Mouse (Mus musculus) heart, postnatal 0 days (tissue): ENCODE results near the gene Tcea3.

ENCODE experiments used
- CTCF ChIP-seq: IDR thresholded peaks from 2 replicates; pipeline ENCODE4 v1.5.1; 2016; ENCODE audit warnings: antibody characterized with exemption, control low read depth, low read depth
- EP300 ChIP-seq: IDR thresholded peaks from 2 replicates; pipeline ENCODE4 v1.6.1; 2016; ENCODE audit warnings: antibody characterized with exemption, low read depth

- TF ChIP-seq CTCF (no peak), EP300 (no peak)
Observed at GRCm38 (mm10) chr4:136256696-136257095, 9.2 kb downstream of the Tcea3 start.
